ENCODE assay signal across 9 mouse cellular contexts in the genomic region with DNA sequence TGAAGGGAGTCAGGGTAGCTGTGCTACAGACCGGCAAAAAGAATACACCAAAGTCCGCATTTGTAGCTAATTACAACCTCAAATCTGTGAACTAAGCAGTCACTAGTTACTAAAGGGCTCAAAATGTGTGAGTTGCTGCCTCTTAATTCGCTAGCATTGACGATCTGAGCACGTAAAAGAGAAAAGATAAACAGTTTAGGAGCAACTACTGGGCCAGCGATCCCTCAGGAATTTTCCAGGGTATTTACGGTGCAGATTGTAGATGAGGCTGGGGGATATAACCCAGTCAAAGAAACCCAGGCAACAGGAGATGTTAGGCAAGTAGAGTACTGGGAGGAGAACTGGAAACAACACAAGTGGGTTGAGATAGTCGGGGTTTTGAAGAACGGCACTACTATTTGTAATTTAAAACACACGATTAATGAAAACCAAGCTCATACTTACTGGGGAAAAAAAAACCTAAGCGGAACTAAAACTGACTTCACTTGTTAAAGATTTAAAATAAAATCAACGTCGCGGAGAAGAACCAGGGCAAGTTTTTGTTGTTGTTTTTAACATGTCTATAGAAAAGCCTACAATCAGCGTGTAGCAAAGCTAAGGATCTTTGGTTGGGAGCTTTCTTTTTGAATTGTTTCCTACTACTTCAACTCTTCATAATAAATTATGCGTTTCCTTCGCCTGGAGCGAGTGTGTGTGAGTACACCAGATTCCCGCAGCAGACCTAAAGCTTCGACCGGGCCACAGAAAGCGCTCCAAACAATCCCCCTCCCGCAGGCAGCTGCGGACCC.
DNase-seq lines count a peak whose midpoint lies in the region; ATAC-seq lines count a peak whose summit lies in the region.
"Had no signal": no experiment of that assay in that cellular context is flagged by ENCODE, and none has a peak within 500 bp of the region (broad histone marks: within the 10 kb centered on the region; RNA-seq: fewer than 3 reads in every experiment).

No protein-coding gene starts in this region.

- H3K9me3 ChIP-seq in kidney, embryonic 14.5 days (ENCODE audit: control insufficient read depth, low read length) = no peaks in the 10 kb centered on the region
- H3K9me3 ChIP-seq in hindbrain, embryonic 14.5 days (ENCODE audit: control insufficient read depth, low read length) = no peaks in the 10 kb centered on the region
- H3K9me3 ChIP-seq in midbrain, embryonic 13.5 days = no peaks in the 10 kb centered on the region

- under 1% methylated on average over 24 of the region's 24 CpGs for WGBS in kidney, embryonic 14.5 days
- under 1% methylated on average over 24 of the region's 24 CpGs for WGBS in hindbrain, embryonic 14.5 days
- WGBS in midbrain, embryonic 13.5 days = under 1% methylated on average over 24 of the region's 24 CpGs

- no peaks in the 10 kb centered on the region for H3K36me3 ChIP-seq in kidney, embryonic 14.5 days (ENCODE audit: control insufficient read depth, insufficient read depth, low read length)
- H3K36me3 ChIP-seq in hindbrain, embryonic 14.5 days (replicated peaks; ENCODE audit: control insufficient read depth, insufficient read depth) = no peaks in the 10 kb centered on the region
- H3K36me3 ChIP-seq in midbrain, embryonic 13.5 days = no peaks in the 10 kb centered on the region

- peaks cover 10% of the 10 kb centered on the region; the same call in 1 of the 2 replicates for H3K4me1 ChIP-seq in kidney, embryonic 14.5 days (ENCODE audit: control insufficient read depth, insufficient read depth, low read length)
- peaks cover 17% of the 10 kb centered on the region for H3K4me1 ChIP-seq in hindbrain, embryonic 14.5 days (replicated peaks; ENCODE audit: control insufficient read depth, insufficient read depth, low read length)
- H3K4me1 ChIP-seq in midbrain, embryonic 13.5 days (replicated peaks) = peaks cover 28% of the 10 kb centered on the region

- peak overlapping the region; percentile 96 for H3K27ac ChIP-seq in kidney, embryonic 14.5 days (ENCODE audit: low read depth, low read length)
- H3K27ac ChIP-seq in hindbrain, embryonic 14.5 days = peak overlapping the region; percentile 96
- H3K27ac ChIP-seq in midbrain, embryonic 13.5 days = peak overlapping the region; percentile 94
- H3K27ac ChIP-seq: macrophage had no signal

- peak overlapping the region; percentile 83 for H3K4me2 ChIP-seq in kidney, embryonic 14.5 days (replicated peaks; ENCODE audit: low read depth, low read length)
- H3K4me2 ChIP-seq in hindbrain, embryonic 14.5 days (replicated peaks) = peak overlapping the region; percentile 61
- peak overlapping the region; percentile 71 for H3K4me2 ChIP-seq in midbrain, embryonic 13.5 days (replicated peaks)

- peak overlapping the region; percentile 99 for H3K9ac ChIP-seq in kidney, embryonic 14.5 days (ENCODE audit: low read depth, low read length)
- H3K9ac ChIP-seq in hindbrain, embryonic 14.5 days = peak overlapping the region; percentile 95
- peak overlapping the region; percentile 96 for H3K9ac ChIP-seq in midbrain, embryonic 13.5 days (replicated peaks)

- DNase-seq in kidney, adult 11 months = no peak
- peak; percentile 62 for DNase-seq in embryo, embryonic 10.5 days (ENCODE audit: low spot score)
- peak; percentile 52 for DNase-seq in hindbrain, embryonic 14.5 days (ENCODE audit: low spot score)
- DNase-seq in ovary, adult 18-20 months (ENCODE audit: low spot score) = no peak
- DNase-seq in thymus, postnatal 0 days (ENCODE audit: low spot score) = no peak
- DNase-seq in adrenal gland, postnatal 25 days = no peak

- 0 out of 2 replicates have a peak, but pooled peaks have one; percentile 4 for ATAC-seq in kidney, embryonic 14.5 days (ENCODE audit: low FRiP score, low TSS enrichment)
- 0 out of 2 replicates have a peak, but pooled peaks have one; percentile 13 for ATAC-seq in hindbrain, embryonic 14.5 days (ENCODE audit: low FRiP score)
- peak; percentile 17; the same call in 1 of the 2 replicates for ATAC-seq in midbrain, embryonic 13.5 days

- H3K4me3 ChIP-seq in kidney, embryonic 14.5 days (ENCODE audit: low read length) = peak overlapping the region; percentile 80
- H3K4me3 ChIP-seq in hindbrain, embryonic 14.5 days (replicated peaks; ENCODE audit: low read length) = peak overlapping the region; percentile 98
- H3K4me3 ChIP-seq in midbrain, embryonic 13.5 days (replicated peaks) = peak overlapping the region; percentile 83

- no peaks in the 10 kb centered on the region for H3K27me3 ChIP-seq in kidney, embryonic 14.5 days (ENCODE audit: control insufficient read depth, insufficient read depth, low read length)
- no peaks in the 10 kb centered on the region for H3K27me3 ChIP-seq in hindbrain, embryonic 14.5 days (ENCODE audit: control insufficient read depth, insufficient read depth, low read length)
- no peaks in the 10 kb centered on the region for H3K27me3 ChIP-seq in midbrain, embryonic 13.5 days

Comparison
In these comparisons a context has a peak if more than half of its experiments do, and no peak if none do; other contexts are left out.
1. DNase-seq: peak in embryo, embryonic 10.5 days (single experiment) and hindbrain, embryonic 14.5 days (single experiment); none in kidney, adult 11 months (single experiment), ovary, adult 18-20 months (single experiment), thymus, postnatal 0 days (single experiment) and adrenal gland, postnatal 25 days (single experiment).
2. Peak in every context shown above with its lines, with median percentiles within 50 percentile points of each other: ATAC-seq, H3K27ac ChIP-seq, H3K4me2 ChIP-seq, H3K4me3 ChIP-seq and H3K9ac ChIP-seq.